18 mouse cellular contexts compared by ENCODE assay signal in genomic region chr7:115719791-115720190, GRCm38 (mm10).
"Had no signal": no experiment of that assay in that cellular context is flagged by ENCODE, and none has a peak within 500 bp of the region (broad histone marks: within the 10 kb centered on the region; RNA-seq: fewer than 3 reads in every experiment).

No protein-coding gene starts in this region.

- H3K27ac ChIP-seq: midbrain, embryonic 10.5 days; midbrain, embryonic 12.5 days; neural tube, embryonic 13.5 days; neural tube, embryonic 15.5 days had no signal

- H3K9me3 ChIP-seq: midbrain, embryonic 10.5 days; midbrain, embryonic 12.5 days; neural tube, embryonic 13.5 days; neural tube, embryonic 15.5 days had no signal

- H3K4me2 ChIP-seq: lung, embryonic 14.5 days; midbrain, embryonic 12.5 days; neural tube, embryonic 13.5 days; neural tube, embryonic 15.5 days had no signal

- H3K36me3 ChIP-seq: midbrain, embryonic 10.5 days; midbrain, embryonic 12.5 days; neural tube, embryonic 13.5 days; neural tube, embryonic 15.5 days had no signal

- H3K9ac ChIP-seq: lung, embryonic 14.5 days; midbrain, embryonic 12.5 days; neural tube, embryonic 13.5 days; neural tube, embryonic 15.5 days had no signal

- H3K4me3 ChIP-seq: midbrain, embryonic 10.5 days; midbrain, embryonic 12.5 days; myocyte; neural tube, embryonic 13.5 days; neural tube, embryonic 15.5 days had no signal

- DNase-seq: lung, embryonic 14.5 days; lung, postnatal 10 days; lung, postnatal 4 days; midbrain, embryonic 14.5 days; retina, postnatal 1 day; right cerebral cortex, adult 18-20 months; right cerebral cortex, postnatal 25 days; right cerebral cortex, postnatal 4 days; spleen, adult 18-20 months; thymus, adult 18-20 months; thymus, postnatal 14 days; thymus, postnatal 36 days had no signal

- ATAC-seq: midbrain, embryonic 16.5 days had no signal

- H3K27me3 ChIP-seq: midbrain, embryonic 12.5 days; neural tube, embryonic 13.5 days; neural tube, embryonic 15.5 days had no signal
